Mouse (Mus musculus) embryonic facial prominence, embryonic 12.5 days (tissue): ENCODE results near the gene Rpf1. TPM values are rescaled to one million over a fixed set of nuclear protein-coding genes. Genes with fewer than 3 reads are reported as not detected.
A peak's percentile ranks its signal among the peaks of the same experiment; 100 is the strongest.

Experiments used
- ATAC-seq: fragments of 200-750 bp; cut with Nextera tagmentation; 2 replicates; pipeline ENCODE4 v1.8.0; 2017; ENCODE audit not compliant: insufficient number of reproducible peaks, insufficient read depth, low FRiP score, low TSS enrichment
- H3K27ac ChIP-seq: fragments of 300-500 bp; sonication (generic); 2 replicates; pipeline ENCODE4 v1.5.1; 2016; ENCODE audit warnings: mild to moderate bottlenecking
- H3K27me3 ChIP-seq: fragments of 300-500 bp; sonication (generic); 2 replicates; pipeline ENCODE4 v1.6.1; 2016; ENCODE audit warnings: mild to moderate bottlenecking, moderate library complexity
- H3K36me3 ChIP-seq: fragments of 300-500 bp; sonication (generic); 2 replicates; pipeline ENCODE4 v1.6.1; 2016; ENCODE audit warnings: mild to moderate bottlenecking
- H3K4me1 ChIP-seq: fragments of 300-500 bp; sonication (generic); 2 replicates; pipeline ENCODE4 v1.6.1; 2016
- H3K4me2 ChIP-seq: fragments of 300-500 bp; sonication (generic); replicated peaks from 2 replicates; pipeline ENCODE4 v1.6.1; 2016; ENCODE audit warnings: mild to moderate bottlenecking, moderate library complexity
- H3K4me3 ChIP-seq: fragments of 300-500 bp; sonication (generic); 2 replicates; pipeline ENCODE4 v1.5.1; 2016; ENCODE audit warnings: mild to moderate bottlenecking
- H3K9ac ChIP-seq: fragments of 300-500 bp; sonication (generic); 2 replicates; pipeline ENCODE4 v1.6.1; 2016; ENCODE audit warnings: mild to moderate bottlenecking, moderate library complexity
- H3K9me3 ChIP-seq: fragments of 300-500 bp; sonication (generic); 2 replicates; pipeline ENCODE4 v1.6.1; 2016; ENCODE audit warnings: mild to moderate bottlenecking, moderate library complexity
- WGBS: fragments of 180-500 bp; shearing (Covaris S2); methylation state at CpG from one replicate; pipeline ENCODE4 v1.1.7; 2016; 5-methylcytosine and 5-hydroxymethylcytosine counted together
- polyA plus RNA-seq: library from polyadenylated mRNA; unstranded; fragments of >200 nt; fragmentation: Nextera tagmentation; extraction: Ambion mirVana; gene quantifications from 2 replicates; pipeline ENCODE4 v1.2.1, GENCODE M21; 2016

Rpf1 gene
- polyA plus RNA-seq, 1 experiment from 2014 or later: 59.7 TPM

GRCm38 (mm10) chr3:146499431-146500002 is 21.7 kb downstream of the Rpf1 start, which contains the start of the genes Spata1 and Gng5:
Gene Spata1, minus strand, starts transcription at chr3:146499753.
Gene Gng5, plus strand, starts transcription at chr3:146499807.
- Histone ChIP-seq H3K36me3 (peaks cover 8% of the 10 kb centered on the region), H3K4me2 (peak within 1 kb of the TSS; percentile 91)
- under 1% methylated on average over 68 of the region's 88 CpGs for WGBS

GRCm38 (mm10) chr3:146498989-146499388 is 22.2 kb downstream of the Rpf1 start:
- no peak for ATAC-seq
- peaks cover 17% of the 10 kb centered on the region for H3K4me1 ChIP-seq
- peaks cover 8% of the 10 kb centered on the region for H3K36me3 ChIP-seq
- peak overlapping the region; percentile 94 for H3K27ac ChIP-seq
- H3K27me3 ChIP-seq: no peaks in the 10 kb centered on the region
- no peaks in the 10 kb centered on the region for H3K9me3 ChIP-seq
- H3K4me2 ChIP-seq: peak overlapping the region; percentile 91
- peak overlapping the region; percentile 87 for H3K9ac ChIP-seq
- peak overlapping the region; percentile 85 for H3K4me3 ChIP-seq
- WGBS: 2% methylated on average over 13 of the region's 13 CpGs

More at GRCm38 (mm10) chr3:146499431-146500002, 21.7 kb downstream of the Rpf1 start, which contains the start of the genes Spata1 and Gng5:
- ATAC-seq: peak; percentile 88
- Histone ChIP-seq H3K4me3 (peak within 1 kb of the TSS; percentile 85), H3K9ac (peak within 1 kb of the TSS; percentile 87), H3K27me3 (no peaks in the 10 kb centered on the region), H3K27ac (peak within 1 kb of the TSS; percentile 94), H3K9me3 (no peaks in the 10 kb centered on the region), H3K4me1 (peaks cover 17% of the 10 kb centered on the region)

- Histone ChIP-seq H3K4me2 (no peak overlapping the region), H3K9ac (no peak overlapping the region), H3K27ac (no peak overlapping the region), H3K9me3 (no peaks in the 10 kb centered on the region), H3K36me3 (no peaks in the 10 kb centered on the region), H3K4me1 (no peaks in the 10 kb centered on the region), H3K27me3 (no peaks in the 10 kb centered on the region), H3K4me3 (no peak overlapping the region)
- 74% methylated on average over 8 of the region's 8 CpGs for WGBS
- no peak for ATAC-seq
These were observed 26.3 kb downstream of the Rpf1 start for GRCm38 (mm10) chr3:146494941-146495340.

GRCm38 (mm10) chr3:146486464-146486863 is 34.8 kb downstream of the Rpf1 start:
- no peaks in the 10 kb centered on the region for H3K36me3 ChIP-seq
- WGBS: 85% methylated on average over 4 of the region's 4 CpGs

GRCm38 (mm10) chr3:146482044-146482443 is 39.2 kb downstream of the Rpf1 start:
- Histone ChIP-seq H3K4me1 (no peaks in the 10 kb centered on the region), H3K27ac (no peak overlapping the region), H3K9me3 (no peaks in the 10 kb centered on the region), H3K4me3 (no peak overlapping the region), H3K36me3 (no peaks in the 10 kb centered on the region), H3K4me2 (no peak overlapping the region), H3K9ac (no peak overlapping the region), H3K27me3 (no peaks in the 10 kb centered on the region)
- WGBS: 81% methylated on average over 2 of the region's 2 CpGs
- no peak for ATAC-seq

More at GRCm38 (mm10) chr3:146486464-146486863, 34.8 kb downstream of the Rpf1 start:
- no peak overlapping the region for H3K4me3 ChIP-seq
- no peak overlapping the region for H3K4me2 ChIP-seq
- no peak for ATAC-seq
- H3K27me3 ChIP-seq: no peaks in the 10 kb centered on the region
- no peaks in the 10 kb centered on the region for H3K4me1 ChIP-seq
- H3K9ac ChIP-seq: no peak overlapping the region
- no peaks in the 10 kb centered on the region for H3K9me3 ChIP-seq
- no peak overlapping the region for H3K27ac ChIP-seq

- no peak for ATAC-seq
- H3K27ac ChIP-seq: no peak overlapping the region
- WGBS: 91% methylated on average over 3 of the region's 3 CpGs
These were observed 46.8 kb downstream of the Rpf1 start for GRCm38 (mm10) chr3:146474428-146474827.

GRCm38 (mm10) chr3:146473741-146474140 is 47.5 kb downstream of the Rpf1 start:
- H3K4me3 ChIP-seq: no peak overlapping the region
- no peak overlapping the region for H3K4me2 ChIP-seq
- H3K27me3 ChIP-seq: no peaks in the 10 kb centered on the region
- no peaks in the 10 kb centered on the region for H3K36me3 ChIP-seq
- no peaks in the 10 kb centered on the region for H3K9me3 ChIP-seq
- no peak overlapping the region for H3K27ac ChIP-seq
- H3K4me1 ChIP-seq: no peaks in the 10 kb centered on the region
- no peak overlapping the region for H3K9ac ChIP-seq
- no peak for ATAC-seq

More at GRCm38 (mm10) chr3:146474428-146474827, 46.8 kb downstream of the Rpf1 start:
- H3K9me3 ChIP-seq: no peaks in the 10 kb centered on the region
- H3K4me3 ChIP-seq: no peak overlapping the region
- no peaks in the 10 kb centered on the region for H3K27me3 ChIP-seq
- H3K36me3 ChIP-seq: no peaks in the 10 kb centered on the region
- no peak overlapping the region for H3K4me2 ChIP-seq
- H3K4me1 ChIP-seq: no peaks in the 10 kb centered on the region
- H3K9ac ChIP-seq: no peak overlapping the region

- ATAC-seq: no peak
- no peak overlapping the region for H3K9ac ChIP-seq
- H3K36me3 ChIP-seq: no peaks in the 10 kb centered on the region
- no peaks in the 10 kb centered on the region for H3K4me1 ChIP-seq
- WGBS: 67% methylated on average over 4 of the region's 4 CpGs
- H3K27me3 ChIP-seq: no peaks in the 10 kb centered on the region
- no peak overlapping the region for H3K4me2 ChIP-seq
- no peak overlapping the region for H3K4me3 ChIP-seq
- H3K9me3 ChIP-seq: no peaks in the 10 kb centered on the region
- no peak overlapping the region for H3K27ac ChIP-seq
These were observed 48.6 kb downstream of the Rpf1 start for GRCm38 (mm10) chr3:146472657-146473056.

GRCm38 (mm10) chr3:146469226-146469625 is 52.0 kb downstream of the Rpf1 start:
- no peak for ATAC-seq
- 71% methylated on average over 2 of the region's 2 CpGs for WGBS

GRCm38 (mm10) chr3:146462939-146463338 is 58.3 kb downstream of the Rpf1 start:
- Histone ChIP-seq H3K27ac (no peak overlapping the region), H3K4me3 (no peak overlapping the region), H3K9me3 (no peaks in the 10 kb centered on the region), H3K27me3 (no peaks in the 10 kb centered on the region), H3K9ac (no peak overlapping the region), H3K4me2 (no peak overlapping the region), H3K36me3 (no peaks in the 10 kb centered on the region), H3K4me1 (no peaks in the 10 kb centered on the region)
- ATAC-seq: no peak
- WGBS: 65% methylated on average over 2 of the region's 2 CpGs

More at GRCm38 (mm10) chr3:146469226-146469625, 52.0 kb downstream of the Rpf1 start:
- H3K27ac ChIP-seq: no peak overlapping the region
- no peak overlapping the region for H3K4me2 ChIP-seq
- no peak overlapping the region for H3K4me3 ChIP-seq
- no peaks in the 10 kb centered on the region for H3K4me1 ChIP-seq
- no peaks in the 10 kb centered on the region for H3K27me3 ChIP-seq
- H3K9ac ChIP-seq: no peak overlapping the region
- no peaks in the 10 kb centered on the region for H3K9me3 ChIP-seq
- H3K36me3 ChIP-seq: no peaks in the 10 kb centered on the region
